Mouse (Mus musculus): ENCODE results near the gene Sulf2. TPM values are rescaled to one million over a fixed set of nuclear protein-coding genes. Genes with fewer than 3 reads are reported as not detected.

Gene Sulf2
- polyA plus RNA-seq, 1 experiment: 40.0 TPM

GRCm38 (mm10) chr2:166182009-166182685, 26.7 kb upstream of the Sulf2 start:
- Histone ChIP-seq H3K27ac (ENCODE audit: insufficient read depth, low read length) (no peak overlapping the region), H3K4me1 (ENCODE audit: control insufficient read depth, insufficient read depth, low read length) (no peaks in the 10 kb centered on the region)
- no peak for DNase-seq

GRCm38 (mm10) chr2:166180744-166181508, 25.5 kb upstream of the Sulf2 start:
- Histone ChIP-seq H3K4me3 (replicated peaks; ENCODE audit: insufficient read depth, low read depth, low read length) (no peak overlapping the region), H3K4me1 (ENCODE audit: control insufficient read depth, insufficient read depth, low read length) (no peaks in the 10 kb centered on the region), H3K27ac (ENCODE audit: insufficient read depth, low read length) (no peak overlapping the region), H3K27me3 (ENCODE audit: control insufficient read depth, insufficient read depth, low read length) (no peaks in the 10 kb centered on the region; the same call in 1 of the 2 replicates)
- DNase-seq: peak in 1 of 2 experiments; percentile 14
- TF ChIP-seq POLR2A (IDR thresholded peaks at IDR 0.05; ENCODE audit: borderline replicate concordance, insufficient read depth, low read length) (no peak), CTCF (IDR thresholded peaks at IDR 0.05; ENCODE audit: borderline replicate concordance, insufficient read depth, low read depth, low read length) (no peak)
- 32% methylated on average over 11 of the region's 11 CpGs for WGBS

More at GRCm38 (mm10) chr2:166182009-166182685, 26.7 kb upstream of the Sulf2 start:
- H3K4me3 ChIP-seq (replicated peaks; ENCODE audit: insufficient read depth, low read depth, low read length): no peak overlapping the region
- WGBS: 34% methylated on average over 15 of the region's 15 CpGs
- no peak for TF ChIP-seq CTCF (IDR thresholded peaks at IDR 0.05; ENCODE audit: borderline replicate concordance, insufficient read depth, low read depth, low read length)
- no peak for TF ChIP-seq POLR2A (IDR thresholded peaks at IDR 0.05; ENCODE audit: borderline replicate concordance, insufficient read depth, low read length)
- no peaks in the 10 kb centered on the region; the same call in 1 of the 2 replicates for H3K27me3 ChIP-seq (ENCODE audit: control insufficient read depth, insufficient read depth, low read length)

- no peaks in the 10 kb centered on the region; the same call in 1 of the 2 replicates for H3K27me3 ChIP-seq (ENCODE audit: control insufficient read depth, insufficient read depth, low read length)
- WGBS: 62% methylated on average over 5 of the region's 5 CpGs
- no peak overlapping the region for H3K4me3 ChIP-seq (replicated peaks; ENCODE audit: insufficient read depth, low read depth, low read length)
- DNase-seq: no peak
- H3K27ac ChIP-seq (ENCODE audit: insufficient read depth, low read length): no peak overlapping the region
- TF ChIP-seq POLR2A (IDR thresholded peaks at IDR 0.05; ENCODE audit: borderline replicate concordance, insufficient read depth, low read length) (no peak), CTCF (IDR thresholded peaks at IDR 0.05; ENCODE audit: borderline replicate concordance, insufficient read depth, low read depth, low read length) (no peak)
- no peaks in the 10 kb centered on the region for H3K4me1 ChIP-seq (ENCODE audit: control insufficient read depth, insufficient read depth, low read length)
These were observed 24.7 kb upstream of the Sulf2 start for GRCm38 (mm10) chr2:166180136-166180649.

GRCm38 (mm10) chr2:166179457-166180101, 24.1 kb upstream of the Sulf2 start:
- no peak for TF ChIP-seq CTCF (IDR thresholded peaks at IDR 0.05; ENCODE audit: borderline replicate concordance, insufficient read depth, low read depth, low read length)
- TF ChIP-seq POLR2A (IDR thresholded peaks at IDR 0.05; ENCODE audit: borderline replicate concordance, insufficient read depth, low read length): no peak
- H3K4me3 ChIP-seq (replicated peaks; ENCODE audit: insufficient read depth, low read depth, low read length): no peak overlapping the region
- H3K27ac ChIP-seq (ENCODE audit: insufficient read depth, low read length): no peak overlapping the region
- H3K4me1 ChIP-seq (ENCODE audit: control insufficient read depth, insufficient read depth, low read length): no peaks in the 10 kb centered on the region
- no peaks in the 10 kb centered on the region; the same call in 1 of the 2 replicates for H3K27me3 ChIP-seq (ENCODE audit: control insufficient read depth, insufficient read depth, low read length)
- DNase-seq: no peak
- WGBS: 88% methylated on average over 4 of the region's 4 CpGs

DNA sequence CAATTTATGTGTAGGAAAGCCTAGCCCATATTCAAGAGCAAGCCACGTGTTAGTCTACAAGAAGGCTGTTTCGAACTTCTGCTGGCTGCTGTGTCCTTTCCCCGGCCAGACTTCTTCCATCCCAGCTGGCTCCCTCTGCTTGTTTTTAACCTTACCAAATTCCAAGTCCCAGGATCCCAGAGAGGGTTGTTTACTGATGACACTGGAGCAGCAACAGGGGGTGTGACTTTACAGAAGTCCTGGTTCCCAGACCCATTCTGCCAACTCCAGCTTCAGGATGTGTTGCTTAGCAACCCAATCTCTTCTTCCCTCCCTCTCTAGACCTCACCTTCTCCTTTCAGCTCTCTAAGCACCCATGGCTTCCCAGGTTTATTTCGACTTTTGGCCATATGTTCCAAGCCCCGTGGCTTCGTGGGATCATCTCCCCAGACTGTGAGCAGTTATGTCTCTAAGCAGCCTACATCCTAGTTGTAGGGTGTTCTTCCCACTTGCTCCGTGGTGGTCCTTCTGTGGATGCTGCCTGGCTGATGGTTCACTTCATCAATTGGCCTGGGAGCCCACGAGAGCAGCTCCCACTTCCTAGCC, 20.2 kb upstream of the Sulf2 start:
- Histone ChIP-seq H3K27me3 (ENCODE audit: control insufficient read depth, insufficient read depth, low read length) (no peaks in the 10 kb centered on the region; the same call in 1 of the 2 replicates), H3K27ac (ENCODE audit: insufficient read depth, low read length) (no peak overlapping the region), H3K4me3 (replicated peaks; ENCODE audit: insufficient read depth, low read depth, low read length) (no peak overlapping the region), H3K4me1 (ENCODE audit: control insufficient read depth, insufficient read depth, low read length) (no peaks in the 10 kb centered on the region)
- no peak for TF ChIP-seq POLR2A (IDR thresholded peaks at IDR 0.05; ENCODE audit: borderline replicate concordance, insufficient read depth, low read length)
- no peak for DNase-seq
- WGBS: 47% methylated on average over 8 of the region's 8 CpGs

DNA sequence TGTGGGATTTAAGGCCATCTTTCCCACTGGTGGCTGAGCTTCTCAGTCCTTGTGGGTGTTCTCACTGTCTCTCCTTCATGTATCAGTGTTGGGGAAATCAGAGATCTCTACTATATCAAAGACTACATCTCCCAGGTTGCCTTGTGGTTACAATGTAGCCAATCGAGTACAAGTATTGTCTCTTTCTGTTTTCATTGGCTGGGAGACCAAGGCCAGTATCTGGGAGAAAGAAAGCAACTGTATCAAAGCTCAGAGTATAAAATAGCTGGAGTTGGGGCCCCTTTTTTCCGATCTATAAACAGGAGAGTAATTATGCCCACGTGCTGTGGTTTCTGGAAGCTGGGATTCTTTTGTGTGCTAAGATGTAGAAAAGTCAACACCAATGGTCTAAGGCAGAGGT, 19.7 kb upstream of the Sulf2 start:
- TF ChIP-seq CTCF (IDR thresholded peaks at IDR 0.05; ENCODE audit: borderline replicate concordance, insufficient read depth, low read depth, low read length) (no peak), POLR2A (IDR thresholded peaks at IDR 0.05; ENCODE audit: borderline replicate concordance, insufficient read depth, low read length) (no peak)
- no peak overlapping the region for H3K4me3 ChIP-seq (replicated peaks; ENCODE audit: insufficient read depth, low read depth, low read length)
- no peak overlapping the region for H3K27ac ChIP-seq (ENCODE audit: insufficient read depth, low read length)
- DNase-seq: no peak
- H3K4me1 ChIP-seq (ENCODE audit: control insufficient read depth, insufficient read depth, low read length): no peaks in the 10 kb centered on the region
- H3K27me3 ChIP-seq (ENCODE audit: control insufficient read depth, insufficient read depth, low read length): no peaks in the 10 kb centered on the region; the same call in 1 of the 2 replicates
- WGBS: 32% methylated on average over 3 of the region's 3 CpGs

- Histone ChIP-seq H3K27ac (ENCODE audit: insufficient read depth, low read length) (no peak overlapping the region), H3K27me3 (ENCODE audit: control insufficient read depth, insufficient read depth, low read length) (no peaks in the 10 kb centered on the region), H3K4me3 (replicated peaks; ENCODE audit: insufficient read depth, low read depth, low read length) (no peak overlapping the region), H3K4me1 (ENCODE audit: control insufficient read depth, insufficient read depth, low read length) (no peaks in the 10 kb centered on the region)
- DNase-seq: no peak
- no peak for TF ChIP-seq CTCF (IDR thresholded peaks at IDR 0.05; ENCODE audit: borderline replicate concordance, insufficient read depth, low read depth, low read length)
- no peak for TF ChIP-seq POLR2A (IDR thresholded peaks at IDR 0.05; ENCODE audit: borderline replicate concordance, insufficient read depth, low read length)
- 45% methylated on average over 5 of the region's 5 CpGs for WGBS
These were observed 17.7 kb upstream of the Sulf2 start for GRCm38 (mm10) chr2:166173169-166173568.
